Mouse (Mus musculus) embryonic facial prominence, embryonic 10.5 days (tissue): ENCODE results near the gene Dpt. TPM values are rescaled to one million over a fixed set of nuclear protein-coding genes. Genes with fewer than 3 reads are reported as not detected.

Experiments used
- DNase-seq: peaks from one replicate; pipeline ENCODE4 v3.0.0-alpha.2; 2017; ENCODE audit warnings: low spot score
- H3K27ac ChIP-seq: fragments of 300-500 bp; sonication (generic); replicated peaks from 2 replicates; pipeline ENCODE4 v1.5.1; 2016; ENCODE audit warnings: mild to moderate bottlenecking
- H3K27me3 ChIP-seq: fragments of 300-500 bp; sonication (generic); replicated peaks from 2 replicates; pipeline ENCODE4 v1.6.1; 2016; ENCODE audit warnings: low read depth, mild to moderate bottlenecking; ENCODE audit not compliant: poor library complexity, severe bottlenecking
- H3K36me3 ChIP-seq: fragments of 300-500 bp; sonication (generic); replicated peaks from 2 replicates; pipeline ENCODE4 v1.6.1; 2016; ENCODE audit warnings: mild to moderate bottlenecking, moderate library complexity
- H3K4me1 ChIP-seq: fragments of 300-500 bp; sonication (generic); 2 replicates; pipeline ENCODE4 v1.6.1; 2016
- H3K4me3 ChIP-seq: fragments of 300-500 bp; sonication (generic); 2 replicates; pipeline ENCODE4 v1.5.1; 2016; ENCODE audit warnings: mild to moderate bottlenecking, moderate library complexity
- H3K9me3 ChIP-seq: fragments of 300-500 bp; sonication (generic); 2 replicates; pipeline ENCODE4 v1.6.1; 2016; ENCODE audit warnings: mild to moderate bottlenecking
- WGBS: fragments of 180-500 bp; shearing (Covaris S2); methylation state at CpG from one replicate; pipeline ENCODE4 v1.1.7; 2016; 5-methylcytosine and 5-hydroxymethylcytosine counted together
- polyA plus RNA-seq: library from polyadenylated mRNA; unstranded; fragments of >200 nt; fragmentation: Nextera tagmentation; extraction: Ambion mirVana; gene quantifications from 2 replicates; pipeline ENCODE4 v1.2.1, GENCODE M21; 2016

Gene Dpt
- polyA plus RNA-seq, 1 experiment from 2014 or later, result 0.16 TPM

DNA sequence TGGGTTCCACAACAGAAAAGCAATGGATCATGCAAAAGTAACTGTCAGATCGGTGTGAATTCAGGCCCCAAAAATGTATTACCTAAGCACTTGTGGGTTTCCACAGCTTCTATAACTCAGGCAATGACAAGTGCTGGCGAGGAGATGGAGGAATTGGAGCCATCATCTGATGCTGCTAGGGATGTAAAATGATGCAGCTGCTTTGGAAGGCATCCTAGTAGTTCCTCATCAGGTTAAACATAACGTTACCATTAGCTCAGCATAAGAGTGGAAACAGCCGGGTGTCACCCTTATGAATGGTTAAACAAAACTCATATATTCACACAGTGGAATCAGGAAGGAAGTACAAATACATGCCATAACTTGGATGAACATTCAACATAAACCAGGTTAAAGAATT is 3.4 kb upstream of the Dpt start:
- Histone ChIP-seq H3K4me3 (no peak overlapping the region), H3K9me3 (no peaks in the 10 kb centered on the region), H3K27ac (no peak overlapping the region), H3K4me1 (peaks cover 9% of the 10 kb centered on the region), H3K36me3 (no peaks in the 10 kb centered on the region), H3K27me3 (no peaks in the 10 kb centered on the region)
- 90% methylated on average over 4 of the region's 4 CpGs for WGBS
- DNase-seq, result no peak

DNA sequence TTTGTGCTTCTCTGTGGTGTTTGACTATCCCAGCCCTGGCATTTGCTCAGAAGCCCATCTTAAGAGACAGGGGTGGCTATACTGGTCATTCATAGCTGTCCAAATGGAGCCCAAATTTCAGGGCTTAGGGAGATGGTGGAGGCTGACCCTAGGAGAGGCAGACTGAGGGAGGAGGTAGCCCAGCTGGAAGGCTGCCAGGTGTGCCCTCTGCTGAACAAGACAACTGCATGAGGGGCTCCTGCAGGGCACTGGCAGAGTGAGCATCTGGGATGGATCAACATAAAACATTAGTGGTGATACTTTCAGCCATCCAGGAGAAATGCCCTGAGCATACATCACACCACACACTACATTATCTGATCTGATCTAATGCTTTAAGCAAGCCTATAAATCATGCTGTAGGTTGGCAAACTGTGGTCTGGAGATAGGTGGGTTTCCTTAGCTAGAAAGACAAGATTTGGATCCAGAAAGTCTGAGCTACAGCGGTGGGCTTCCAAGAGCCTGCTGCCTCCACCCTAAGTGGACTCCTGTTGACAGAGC is 1.4 kb downstream of the Dpt start:
- H3K9me3 ChIP-seq, result no peaks in the 10 kb centered on the region
- H3K4me1 ChIP-seq, result peaks cover 9% of the 10 kb centered on the region
- WGBS, result 92% methylated on average over 1 of the region's 1 CpGs
- no peak overlapping the region for H3K27ac ChIP-seq
- no peaks in the 10 kb centered on the region for H3K27me3 ChIP-seq
- DNase-seq, result no peak
- H3K36me3 ChIP-seq, result no peaks in the 10 kb centered on the region
- H3K4me3 ChIP-seq, result no peak overlapping the region

DNA sequence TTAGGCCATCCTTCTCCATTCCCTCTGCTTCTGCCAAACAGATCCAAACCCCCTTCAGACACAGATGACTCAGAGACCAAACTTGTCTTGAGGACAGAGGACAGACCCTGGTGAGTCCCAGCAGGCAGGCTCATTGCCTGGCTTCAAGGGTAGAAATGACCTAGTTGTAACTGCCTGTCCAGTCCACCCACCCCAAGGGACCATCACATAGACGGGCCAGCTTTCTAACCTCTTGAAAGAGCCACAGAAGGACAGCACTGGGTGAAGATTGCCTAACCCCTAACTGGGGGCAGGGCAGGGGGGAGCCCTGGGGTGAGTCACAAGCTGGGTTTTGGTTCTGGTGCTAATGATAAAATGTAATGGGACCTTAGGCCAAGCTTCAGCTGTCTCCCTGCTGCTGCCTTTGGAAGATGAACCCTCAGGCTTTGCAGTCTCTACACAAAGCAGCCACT is 2.1 kb downstream of the Dpt start:
- H3K36me3 ChIP-seq, result no peaks in the 10 kb centered on the region
- no peak for DNase-seq
- H3K4me1 ChIP-seq, result peaks cover 9% of the 10 kb centered on the region
- no peaks in the 10 kb centered on the region for H3K9me3 ChIP-seq
- WGBS, result 53% methylated on average over 1 of the region's 1 CpGs
- no peak overlapping the region for H3K4me3 ChIP-seq
- H3K27ac ChIP-seq, result no peak overlapping the region
- H3K27me3 ChIP-seq, result no peaks in the 10 kb centered on the region

DNA sequence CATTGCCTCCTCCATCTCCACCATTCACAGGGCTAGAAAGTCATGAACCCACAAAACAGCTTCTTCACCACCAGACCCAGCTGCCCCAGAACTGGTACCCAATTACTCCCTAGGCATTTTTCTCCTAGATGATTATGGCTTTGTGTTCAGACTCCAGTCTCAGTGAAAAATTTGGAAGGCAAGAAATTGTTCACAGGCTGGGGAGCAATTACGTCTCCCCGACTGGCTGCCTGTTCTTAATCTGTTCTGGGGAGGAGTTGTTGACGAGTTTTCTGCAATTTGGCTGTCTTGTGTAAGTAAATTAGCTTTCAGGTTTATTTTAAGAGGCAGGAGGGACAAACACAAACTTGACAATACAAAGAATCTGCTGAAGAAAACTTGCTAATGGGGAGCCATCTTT is 2.7 kb downstream of the Dpt start:
- no peak overlapping the region for H3K27ac ChIP-seq
- WGBS, result 55% methylated on average over 3 of the region's 3 CpGs
- no peaks in the 10 kb centered on the region for H3K27me3 ChIP-seq
- no peak overlapping the region for H3K4me3 ChIP-seq
- no peak for DNase-seq
- no peaks in the 10 kb centered on the region for H3K9me3 ChIP-seq
- no peaks in the 10 kb centered on the region for H3K36me3 ChIP-seq
- peaks cover 9% of the 10 kb centered on the region for H3K4me1 ChIP-seq

DNA sequence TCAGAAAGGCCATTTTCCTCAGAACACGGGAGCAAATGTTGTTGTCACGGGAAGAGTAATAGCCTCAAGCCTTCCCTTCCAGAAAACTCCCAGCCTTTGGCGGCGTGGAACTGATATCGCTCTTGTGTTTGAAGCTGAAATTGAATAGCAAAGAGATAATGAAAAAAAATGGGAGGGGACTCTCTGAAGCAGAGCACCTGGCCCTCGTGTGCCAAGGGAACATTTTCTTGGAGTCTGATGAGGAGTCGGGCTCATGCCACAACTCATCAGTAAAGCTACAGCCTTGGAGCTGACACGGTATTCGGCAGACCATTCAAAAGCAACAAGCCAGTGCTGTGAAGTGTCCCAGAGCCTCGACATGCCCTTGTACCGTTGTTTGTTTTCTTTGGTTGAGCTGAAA is 7.8 kb downstream of the Dpt start:
- H3K4me3 ChIP-seq, result no peak overlapping the region
- WGBS, result 88% methylated on average over 11 of the region's 11 CpGs
- DNase-seq, result no peak
- H3K27ac ChIP-seq, result no peak overlapping the region
- no peaks in the 10 kb centered on the region for H3K9me3 ChIP-seq
- no peaks in the 10 kb centered on the region for H3K27me3 ChIP-seq
- no peaks in the 10 kb centered on the region for H3K36me3 ChIP-seq
- no peaks in the 10 kb centered on the region for H3K4me1 ChIP-seq

DNA sequence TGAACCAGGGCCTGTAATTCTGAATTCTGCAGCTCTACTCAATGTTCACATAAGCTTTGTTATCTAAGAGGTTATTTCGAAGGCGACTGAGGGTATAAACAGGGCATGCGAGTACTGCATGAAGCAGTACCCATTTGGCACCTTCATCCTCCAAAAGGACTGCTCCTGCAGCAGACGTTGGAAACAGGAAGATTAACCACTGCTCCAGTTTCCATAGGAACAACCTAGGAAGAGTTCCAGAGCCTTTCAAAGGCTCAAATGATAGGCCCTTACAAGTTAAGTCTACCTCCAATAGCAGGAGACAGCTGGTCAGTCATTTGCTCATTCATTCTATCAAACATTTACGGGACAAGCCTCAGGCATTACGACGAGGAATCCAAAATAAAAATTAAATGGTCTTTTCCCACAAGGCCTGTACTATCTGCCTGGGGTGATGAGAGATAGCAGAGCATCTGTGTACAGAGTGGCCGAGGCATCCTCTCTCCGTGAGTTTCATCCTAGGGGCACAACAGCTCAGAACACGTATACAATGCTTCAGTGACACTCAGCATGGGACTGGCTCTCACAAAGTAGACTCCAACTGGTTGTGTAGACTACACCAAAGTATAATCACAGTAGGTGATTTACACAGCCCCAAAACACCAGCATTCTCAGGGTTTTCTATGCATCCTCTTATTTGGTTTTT is 8.4 kb downstream of the Dpt start:
- H3K4me1 ChIP-seq, result no peaks in the 10 kb centered on the region
- H3K27me3 ChIP-seq, result no peaks in the 10 kb centered on the region
- 82% methylated on average over 10 of the region's 10 CpGs for WGBS
- H3K4me3 ChIP-seq, result no peak overlapping the region
- H3K9me3 ChIP-seq, result no peaks in the 10 kb centered on the region
- no peaks in the 10 kb centered on the region for H3K36me3 ChIP-seq
- H3K27ac ChIP-seq, result no peak overlapping the region
- no peak for DNase-seq

DNA sequence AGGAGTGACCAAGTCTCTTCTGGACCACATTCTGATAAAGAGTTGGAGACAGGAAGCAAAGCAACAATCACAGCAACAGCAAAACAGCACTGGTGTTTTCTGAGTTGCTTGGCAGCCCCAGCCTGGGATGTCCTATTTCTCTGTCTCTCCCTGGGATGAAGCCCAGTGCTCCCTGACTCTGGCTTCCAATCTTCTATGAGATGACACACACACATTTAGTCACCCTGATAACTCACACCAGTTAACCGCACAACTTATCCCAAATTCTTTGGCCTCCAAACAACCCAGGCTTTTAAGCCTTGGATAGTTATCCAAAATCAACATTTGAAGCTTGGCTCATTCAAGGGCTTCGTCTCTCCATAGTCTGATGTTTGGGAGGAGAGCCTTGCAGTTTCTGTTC is 12.9 kb downstream of the Dpt start:
- H3K27me3 ChIP-seq, result no peaks in the 10 kb centered on the region
- no peak overlapping the region for H3K4me3 ChIP-seq
- H3K27ac ChIP-seq, result no peak overlapping the region
- H3K4me1 ChIP-seq, result no peaks in the 10 kb centered on the region
- H3K9me3 ChIP-seq, result no peaks in the 10 kb centered on the region
- no peaks in the 10 kb centered on the region for H3K36me3 ChIP-seq
- DNase-seq, result no peak
- WGBS, result 91% methylated on average over 2 of the region's 2 CpGs

DNA sequence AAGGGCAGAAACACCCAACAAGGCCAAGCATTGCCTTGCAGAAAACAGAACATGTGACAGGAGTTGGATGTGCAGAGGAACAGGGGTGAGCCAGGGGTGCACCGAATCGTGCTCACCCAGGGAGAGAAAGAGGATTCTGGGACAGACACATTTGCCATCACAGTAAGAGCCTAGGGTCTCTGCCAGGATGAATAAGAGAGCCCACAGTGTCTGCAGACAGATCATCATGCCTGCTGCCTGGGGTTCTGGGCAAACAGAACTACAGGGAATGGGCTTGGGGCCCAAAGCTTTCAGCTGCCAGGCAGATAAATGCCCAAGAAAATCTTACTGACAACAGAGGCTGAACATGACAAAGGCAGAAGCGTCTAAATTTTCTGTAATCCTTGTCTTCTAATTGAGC is 14.9 kb downstream of the Dpt start:
- WGBS, result 89% methylated on average over 3 of the region's 3 CpGs
- H3K27me3 ChIP-seq, result no peaks in the 10 kb centered on the region

DNA sequence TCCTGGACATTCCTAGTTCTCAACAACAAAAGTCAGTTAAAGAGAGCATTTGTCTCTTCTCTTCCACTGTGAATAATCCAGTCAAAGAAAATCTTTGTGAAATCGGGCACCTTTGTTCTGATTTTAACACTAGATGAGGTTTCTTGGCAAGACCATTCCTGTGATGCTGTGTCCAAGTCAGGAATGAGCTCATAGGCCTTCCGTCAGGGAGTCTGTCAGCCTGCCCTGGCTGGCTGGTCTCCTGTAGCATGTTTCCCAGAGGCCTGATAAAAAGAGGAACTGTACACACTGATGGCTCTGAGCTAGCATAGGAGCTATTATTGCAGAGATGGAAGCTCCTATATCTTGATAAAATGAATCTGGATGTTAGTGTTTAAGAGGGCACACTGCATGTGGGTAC is 17.8 kb downstream of the Dpt start:
- no peak for DNase-seq
- Histone ChIP-seq H3K4me3 (no peak overlapping the region), H3K27ac (no peak overlapping the region), H3K27me3 (no peaks in the 10 kb centered on the region), H3K4me1 (no peaks in the 10 kb centered on the region), H3K36me3 (no peaks in the 10 kb centered on the region), H3K9me3 (no peaks in the 10 kb centered on the region)
- WGBS, result 78% methylated on average over 2 of the region's 2 CpGs

More for the DNA sequence above, 14.9 kb downstream of the Dpt start:
- Histone ChIP-seq H3K4me1 (no peaks in the 10 kb centered on the region), H3K9me3 (no peaks in the 10 kb centered on the region), H3K27ac (no peak overlapping the region), H3K36me3 (no peaks in the 10 kb centered on the region), H3K4me3 (no peak overlapping the region)
- no peak for DNase-seq

DNA sequence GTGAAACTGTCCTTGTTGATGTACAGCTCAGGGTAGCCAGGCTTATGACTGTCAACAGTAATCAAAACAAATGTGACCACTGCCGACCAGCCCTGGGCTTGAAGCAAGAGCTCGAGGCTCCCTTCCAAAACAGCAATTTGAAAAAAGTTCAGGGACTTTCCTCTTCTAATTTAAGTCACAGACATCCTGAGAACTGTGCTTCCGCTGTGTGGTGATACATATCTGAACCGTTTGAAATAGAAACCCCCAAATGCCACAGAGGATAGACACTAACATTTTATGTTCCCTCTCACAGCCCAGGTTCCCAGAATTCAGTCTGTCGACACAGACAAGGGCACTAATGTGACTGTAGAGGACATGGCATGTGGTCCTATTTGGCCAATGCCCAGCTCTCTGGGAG is 18.9 kb downstream of the Dpt start:
- Histone ChIP-seq H3K36me3 (no peaks in the 10 kb centered on the region), H3K4me3 (no peak overlapping the region), H3K9me3 (no peaks in the 10 kb centered on the region), H3K27ac (no peak overlapping the region), H3K4me1 (no peaks in the 10 kb centered on the region), H3K27me3 (no peaks in the 10 kb centered on the region)
- 87% methylated on average over 5 of the region's 5 CpGs for WGBS
- no peak for DNase-seq

DNA sequence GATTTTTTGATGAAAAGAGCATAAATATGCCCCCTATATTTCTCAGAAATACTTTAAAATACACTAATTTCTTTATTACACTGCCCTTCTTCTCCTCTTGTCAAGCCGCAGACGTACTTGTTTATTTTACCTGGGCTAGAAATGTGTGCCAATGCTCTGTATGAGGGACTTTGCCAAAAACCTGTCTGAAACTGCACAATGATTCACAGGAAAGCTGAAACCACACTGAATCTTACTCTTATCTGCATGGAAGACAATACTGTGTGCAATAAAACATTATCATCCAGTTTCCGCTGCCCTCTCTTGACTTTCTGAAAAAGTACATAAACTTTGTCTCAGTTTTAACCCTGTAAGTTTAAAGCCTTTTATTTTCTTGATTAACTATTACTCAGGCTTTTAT is 20.9 kb downstream of the Dpt start:
- 93% methylated on average over 3 of the region's 3 CpGs for WGBS
- DNase-seq, result no peak
- Histone ChIP-seq H3K27me3 (no peaks in the 10 kb centered on the region), H3K4me3 (no peak overlapping the region), H3K36me3 (no peaks in the 10 kb centered on the region), H3K9me3 (no peaks in the 10 kb centered on the region), H3K4me1 (peaks cover 9% of the 10 kb centered on the region), H3K27ac (no peak overlapping the region)

DNA sequence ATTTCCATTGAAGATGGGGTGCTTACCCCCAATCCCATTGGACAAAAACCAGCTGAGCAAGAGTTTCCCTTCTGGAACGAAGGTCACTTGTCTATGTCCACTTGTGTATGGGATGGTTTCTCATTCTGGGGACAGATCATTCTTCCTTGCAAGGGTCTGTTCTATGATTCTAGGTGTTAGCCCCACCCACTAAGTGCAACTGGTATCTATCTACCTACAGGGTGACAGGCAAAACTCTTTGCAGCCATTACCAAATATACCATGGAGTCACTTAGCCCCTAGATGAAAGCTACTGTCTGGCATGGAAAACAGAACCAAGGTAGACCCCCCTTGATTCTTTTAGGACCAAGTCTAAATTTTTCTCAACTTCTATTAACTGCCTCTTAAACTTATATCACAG is 24.9 kb downstream of the Dpt start:
- 86% methylated on average over 1 of the region's 1 CpGs for WGBS
- no peaks in the 10 kb centered on the region for H3K9me3 ChIP-seq
- no peaks in the 10 kb centered on the region for H3K36me3 ChIP-seq
- peaks cover 9% of the 10 kb centered on the region for H3K4me1 ChIP-seq
- no peak overlapping the region for H3K4me3 ChIP-seq
- DNase-seq, result no peak
- H3K27me3 ChIP-seq, result no peaks in the 10 kb centered on the region
- no peak overlapping the region for H3K27ac ChIP-seq

DNA sequence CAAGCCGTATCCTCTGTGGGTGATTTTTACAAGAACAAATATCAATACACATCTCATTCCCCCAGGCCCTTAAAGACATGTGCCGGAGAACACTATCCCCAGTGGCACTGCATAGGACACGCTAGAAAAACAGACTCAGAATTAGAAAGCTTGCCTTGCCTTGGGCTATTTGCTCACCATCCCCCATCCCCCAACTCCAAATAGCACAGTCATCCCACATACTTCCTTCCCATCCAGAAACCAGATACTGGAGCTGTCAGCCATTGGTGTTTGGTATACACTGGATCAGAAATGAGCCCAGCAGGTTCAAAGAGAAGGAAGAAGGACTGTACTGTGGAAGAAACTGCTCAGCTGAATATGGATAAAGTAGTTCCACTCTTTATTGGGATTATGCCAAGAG is 25.4 kb downstream of the Dpt start:
- H3K27me3 ChIP-seq, result no peaks in the 10 kb centered on the region
- no peak overlapping the region for H3K27ac ChIP-seq
- WGBS, result 39% methylated on average over 3 of the region's 3 CpGs
- no peaks in the 10 kb centered on the region for H3K36me3 ChIP-seq
- no peaks in the 10 kb centered on the region for H3K9me3 ChIP-seq
- H3K4me3 ChIP-seq, result no peak overlapping the region
- peaks cover 9% of the 10 kb centered on the region for H3K4me1 ChIP-seq
- no peak for DNase-seq
